Mouse (Mus musculus): ENCODE measurements around the gene Dus1l. TPM values are rescaled to one million over a fixed set of nuclear protein-coding genes. Genes with fewer than 3 reads are reported as not detected.
A peak's percentile ranks its signal among the peaks of the same experiment; 100 is the strongest.
"Not testable (repeated sequence)": the region's sequence is repeated elsewhere in the genome, so short reads cannot be mapped to it uniquely, and the experiment has no call there.

Gene Dus1l
- polyA plus RNA-seq, 1 experiment from 2014 or later, result 49.0 TPM

DNA sequence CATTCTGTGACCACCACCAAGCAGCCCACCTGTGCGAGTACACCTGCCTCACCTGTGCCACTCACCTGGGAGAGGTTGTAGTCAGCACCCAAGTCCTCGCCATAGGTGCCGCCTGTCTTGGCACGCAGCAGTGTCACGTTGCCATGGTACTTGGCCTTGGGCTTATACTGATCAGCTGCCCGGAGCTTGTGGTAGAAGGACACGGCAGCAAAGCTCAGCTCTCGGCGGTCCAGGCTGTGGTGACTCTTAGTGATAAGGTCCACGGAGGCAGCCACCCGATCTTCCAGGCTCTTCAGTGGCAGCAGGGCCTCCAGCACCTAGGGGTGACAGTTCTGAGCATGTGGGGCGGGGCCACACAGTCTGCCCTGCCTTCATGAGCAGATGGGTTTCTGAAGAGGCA lies 11.8 kb upstream of the Dus1l start:
- no peaks in the 10 kb centered on the region for H3K9me3 ChIP-seq
- H3K4me1 ChIP-seq (replicated peaks), result no peaks in the 10 kb centered on the region
- WGBS, result 94% methylated on average over 12 of the region's 12 CpGs
- no peaks in the 10 kb centered on the region for H3K27me3 ChIP-seq
- no peak for ATAC-seq (ENCODE audit: low read depth)
- no peak overlapping the region for H3K4me3 ChIP-seq
- peaks cover 79% of the 10 kb centered on the region for H3K36me3 ChIP-seq
- H3K27ac ChIP-seq (replicated peaks), result no peak overlapping the region
- H3K4me2 ChIP-seq, result no peak overlapping the region
- H3K9ac ChIP-seq, result no peak overlapping the region

DNA sequence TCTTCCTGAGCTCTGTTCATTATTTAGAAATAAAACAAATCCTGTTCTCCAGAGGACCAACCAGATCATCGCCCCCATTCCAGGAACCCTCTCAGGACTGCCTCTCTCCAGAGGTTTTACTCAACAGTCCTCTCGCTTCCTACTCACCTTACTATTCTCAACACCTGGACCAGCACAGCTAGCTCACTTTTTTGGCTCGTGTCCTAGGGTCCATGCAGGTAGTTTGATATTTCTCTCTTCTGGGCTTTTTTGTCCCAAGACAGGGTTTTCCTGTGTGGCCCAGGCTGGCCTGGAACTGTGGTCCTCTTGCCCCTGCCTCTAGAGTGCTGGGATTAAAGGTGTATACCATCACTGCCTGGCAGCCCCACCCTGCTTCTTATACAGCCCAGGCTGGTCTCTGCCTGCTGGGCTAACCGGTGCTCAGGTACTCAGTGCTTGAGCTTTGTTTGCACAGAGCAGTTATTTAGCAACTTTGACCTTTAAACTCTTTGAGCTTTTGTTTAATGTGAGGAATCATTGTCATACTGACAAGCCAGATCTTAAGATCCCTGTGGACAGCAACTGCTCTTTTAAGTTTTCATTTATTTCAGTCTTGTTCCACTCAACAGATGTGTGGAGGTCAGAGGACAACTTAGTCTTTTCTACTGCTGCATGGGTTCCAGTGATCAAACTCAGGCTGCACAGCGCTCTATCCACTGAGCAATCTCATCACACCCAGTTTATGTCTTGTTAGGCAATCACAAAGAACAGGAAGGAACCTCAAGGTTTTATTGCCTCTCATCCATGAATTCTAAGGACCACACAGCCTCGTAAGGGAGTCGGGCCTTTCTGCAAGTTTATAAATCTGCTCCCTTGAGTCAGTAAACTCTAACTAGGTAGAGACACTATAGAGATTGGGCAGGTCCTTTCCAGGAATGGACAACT lies 9.4 kb upstream of the Dus1l start:
- no peaks in the 10 kb centered on the region for H3K4me1 ChIP-seq (replicated peaks)
- H3K4me3 ChIP-seq, result no peak overlapping the region
- no peaks in the 10 kb centered on the region for H3K27me3 ChIP-seq
- H3K9ac ChIP-seq, result no peak overlapping the region
- no peak overlapping the region for H3K27ac ChIP-seq (replicated peaks)
- H3K9me3 ChIP-seq, result no peaks in the 10 kb centered on the region
- peaks cover 56% of the 10 kb centered on the region for H3K36me3 ChIP-seq
- no peak overlapping the region for H3K4me2 ChIP-seq
- no peak for ATAC-seq (ENCODE audit: low read depth)
- 65% methylated on average over 7 of the region's 7 CpGs for WGBS

DNA sequence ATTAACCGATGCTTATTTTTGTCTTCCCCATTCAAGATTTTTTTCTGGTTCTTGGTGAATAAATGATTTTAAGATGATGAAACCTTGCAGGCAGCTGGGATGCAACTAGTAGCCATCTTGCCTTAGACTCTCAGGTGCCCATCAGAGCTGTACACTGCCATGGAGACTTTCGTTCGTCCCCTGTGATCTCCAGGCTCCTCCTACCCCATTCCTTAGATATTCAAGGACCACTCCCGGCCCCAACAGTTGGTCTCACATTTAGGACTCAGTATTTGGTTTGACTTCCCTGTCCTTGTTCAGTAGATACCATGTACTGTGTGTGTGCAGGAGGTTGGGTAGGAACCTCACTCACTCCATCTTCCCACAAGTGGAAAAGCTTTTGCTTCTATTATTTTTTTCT lies 8.6 kb upstream of the Dus1l start:
- no peak overlapping the region for H3K4me2 ChIP-seq
- H3K4me3 ChIP-seq, result no peak overlapping the region
- H3K4me1 ChIP-seq (replicated peaks), result peaks cover 5% of the 10 kb centered on the region; the same call in 1 of the 2 replicates
- peaks cover 47% of the 10 kb centered on the region for H3K36me3 ChIP-seq
- 72% methylated on average over 4 of the region's 4 CpGs for whole genome bisulfite sequencing
- H3K27ac ChIP-seq (replicated peaks), result no peak overlapping the region
- no peaks in the 10 kb centered on the region for H3K27me3 ChIP-seq
- no peaks in the 10 kb centered on the region for H3K9me3 ChIP-seq
- H3K9ac ChIP-seq, result no peak overlapping the region
- ATAC-seq (ENCODE audit: low read depth), result no peak

DNA sequence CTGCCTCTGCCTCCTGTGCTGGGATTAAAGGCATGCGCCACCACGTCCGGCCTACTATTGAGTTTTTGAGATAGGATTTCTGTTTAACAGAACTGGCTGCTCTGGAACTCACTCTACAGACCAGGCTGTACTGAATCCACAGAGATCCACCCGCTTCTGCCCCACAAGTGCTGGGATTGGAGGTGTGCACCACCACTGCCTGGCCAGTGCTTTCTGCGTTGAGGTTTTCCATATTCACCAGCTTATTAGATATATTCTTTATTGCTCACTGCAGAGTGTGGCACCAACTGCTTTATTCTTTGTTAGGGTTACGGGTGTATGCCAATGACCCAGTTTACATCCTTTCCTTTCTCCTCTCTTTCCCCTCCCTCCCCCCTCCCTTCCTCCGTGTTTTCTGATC lies 8.1 kb upstream of the Dus1l start:
- Histone ChIP-seq H3K27me3 (no peaks in the 10 kb centered on the region), H3K4me3 (no peak overlapping the region), H3K27ac (replicated peaks) (no peak overlapping the region), H3K9ac (no peak overlapping the region), H3K36me3 (peaks cover 42% of the 10 kb centered on the region), H3K4me2 (no peak overlapping the region), H3K4me1 (replicated peaks) (peaks cover 6% of the 10 kb centered on the region; the same call in 1 of the 2 replicates), H3K9me3 (no peaks in the 10 kb centered on the region)
- WGBS, result 81% methylated on average over 7 of the region's 7 CpGs
- ATAC-seq (ENCODE audit: low read depth), result no peak

DNA sequence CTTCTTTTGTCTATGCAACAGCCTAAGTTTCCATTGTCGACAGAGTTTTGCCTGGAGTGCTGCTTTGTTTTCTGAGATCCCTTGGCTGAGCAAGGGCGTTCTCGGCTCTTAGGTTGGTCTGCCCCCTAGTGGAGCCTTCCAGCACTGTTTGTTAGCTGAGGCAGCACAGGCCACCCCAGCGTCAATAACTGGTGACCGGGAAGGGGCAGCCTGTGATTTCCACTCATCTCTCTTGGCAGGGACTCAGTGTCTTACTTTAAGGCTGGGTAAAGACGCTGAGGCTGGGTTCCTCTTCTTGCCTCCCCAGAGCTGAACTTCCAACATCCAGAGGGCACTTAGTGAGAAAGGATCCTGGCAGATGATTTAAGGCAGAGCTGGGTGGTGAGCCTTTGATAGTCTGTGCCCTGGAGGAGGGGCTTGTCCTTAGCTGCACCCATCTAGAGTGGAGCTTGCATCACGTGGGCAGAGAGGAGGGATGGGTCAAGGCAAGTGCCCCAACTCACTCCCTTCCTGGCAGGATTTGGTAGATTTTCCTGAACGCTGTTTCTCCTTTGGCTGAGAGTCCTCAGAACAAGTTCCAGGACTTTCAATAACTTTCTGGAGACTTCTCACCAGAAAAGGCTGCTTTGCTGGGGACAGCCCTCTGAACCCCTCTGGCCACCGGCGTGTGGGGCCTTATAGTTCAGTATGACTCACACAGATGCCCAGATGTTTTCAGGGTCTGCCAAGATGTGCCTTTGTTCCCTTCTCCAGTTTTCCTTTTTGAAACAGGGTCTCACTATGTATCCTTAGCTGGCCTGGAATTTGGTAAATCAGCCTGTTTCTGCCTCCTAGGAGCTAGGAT lies 4.1 kb upstream of the Dus1l start:
- H3K9me3 ChIP-seq, result no peaks in the 10 kb centered on the region
- H3K27ac ChIP-seq (replicated peaks), result no peak overlapping the region
- peaks cover 2% of the 10 kb centered on the region for H3K36me3 ChIP-seq
- H3K9ac ChIP-seq, result 0 out of 2 replicates have a peak overlapping the region, but pooled peaks have one; percentile 31
- ATAC-seq (ENCODE audit: low read depth), result peak; percentile 37; the same call in 1 of the 2 replicates
- 0 out of 2 replicates have a peak overlapping the region, but pooled peaks have one; percentile 13 for H3K4me2 ChIP-seq
- no peak overlapping the region for H3K4me3 ChIP-seq
- no peaks in the 10 kb centered on the region for H3K27me3 ChIP-seq
- peaks cover 18% of the 10 kb centered on the region for H3K4me1 ChIP-seq (replicated peaks)
- 12% methylated on average over 10 of the region's 10 CpGs for WGBS

DNA sequence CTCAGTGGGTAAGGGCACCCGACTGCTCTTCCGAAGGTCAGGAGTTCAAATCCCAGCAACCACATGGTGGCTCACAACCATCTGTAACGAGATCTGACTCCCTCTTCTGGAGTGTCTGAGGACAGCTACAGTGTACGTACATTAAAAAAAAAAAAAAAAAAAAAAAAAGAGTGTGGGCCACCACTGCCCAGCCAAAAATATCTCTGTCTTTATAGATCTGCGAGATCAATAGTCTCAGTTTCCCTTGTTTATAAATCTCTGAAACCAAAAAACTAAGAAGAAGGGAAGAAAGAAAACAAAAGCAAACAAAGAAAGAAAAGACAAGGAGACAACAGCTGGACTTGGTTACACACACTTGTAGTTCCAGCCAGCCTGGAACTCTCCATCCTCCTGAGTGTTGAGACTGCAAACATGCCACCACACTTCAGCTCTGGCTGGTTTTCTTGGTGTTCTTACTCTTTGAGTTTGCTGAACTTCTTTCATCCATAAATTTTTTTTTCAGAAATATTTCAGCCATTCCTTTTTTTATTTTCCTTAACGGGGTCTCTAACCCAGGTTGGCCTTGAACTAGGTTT lies 3.2 kb upstream of the Dus1l start:
- no peak overlapping the region for H3K4me3 ChIP-seq
- H3K9ac ChIP-seq, result no peak overlapping the region
- H3K4me1 ChIP-seq (replicated peaks), result peaks cover 27% of the 10 kb centered on the region
- H3K4me2 ChIP-seq, result 0 out of 2 replicates have a peak overlapping the region, but pooled peaks have one; percentile 13
- H3K36me3 ChIP-seq, result peaks cover 1% of the 10 kb centered on the region; the same call in 1 of the 2 replicates
- no peaks in the 10 kb centered on the region for H3K27me3 ChIP-seq
- ATAC-seq (ENCODE audit: low read depth), result no peak
- WGBS, result 71% methylated on average over 6 of the region's 6 CpGs
- no peak overlapping the region for H3K27ac ChIP-seq (replicated peaks)
- H3K9me3 ChIP-seq, result no peaks in the 10 kb centered on the region

DNA sequence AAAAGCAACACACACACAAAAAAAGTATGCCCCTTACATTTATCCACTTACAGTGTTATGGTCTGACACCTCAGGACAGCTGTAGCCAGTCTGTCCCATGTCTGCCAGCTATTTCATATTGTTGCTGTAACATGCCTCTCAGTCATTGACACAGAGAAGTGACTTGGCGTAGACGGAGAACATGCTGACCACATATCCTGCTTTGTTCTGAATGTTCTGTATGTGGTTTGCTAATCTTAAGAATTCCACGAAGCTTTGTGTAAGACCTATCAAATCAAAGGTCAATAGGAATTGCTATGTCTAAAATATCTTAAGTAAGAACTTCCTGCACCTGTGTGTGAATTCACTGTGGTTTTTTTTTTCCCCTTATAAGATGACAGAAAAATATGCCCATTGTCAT lies 2.0 kb upstream of the Dus1l start:
- no peak overlapping the region for H3K27ac ChIP-seq (replicated peaks)
- no peaks in the 10 kb centered on the region for H3K27me3 ChIP-seq
- WGBS, result 92% methylated on average over 3 of the region's 3 CpGs
- peaks cover 13% of the 10 kb centered on the region for H3K36me3 ChIP-seq
- no peaks in the 10 kb centered on the region for H3K9me3 ChIP-seq
- H3K4me2 ChIP-seq, result no peak overlapping the region
- H3K4me1 ChIP-seq (replicated peaks), result peaks cover 28% of the 10 kb centered on the region
- H3K9ac ChIP-seq, result no peak overlapping the region
- no peak for ATAC-seq (ENCODE audit: low read depth)
- H3K4me3 ChIP-seq, result no peak overlapping the region

DNA sequence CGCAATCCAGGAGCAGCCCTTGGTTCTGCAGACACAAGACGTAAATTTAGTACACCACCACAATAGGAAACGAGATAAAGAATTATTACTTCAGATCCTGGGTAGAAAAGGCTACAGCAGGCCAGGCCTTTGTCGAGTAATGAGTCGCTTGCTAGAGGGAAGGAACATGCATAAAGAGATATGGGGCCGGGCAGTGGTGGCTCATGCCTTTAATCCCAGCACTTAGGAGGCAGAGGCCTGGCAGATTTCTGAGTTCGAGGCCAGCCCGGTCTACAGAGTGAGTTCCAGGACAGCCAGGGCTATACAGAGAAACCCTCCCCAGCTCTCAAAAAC lies 377 bp upstream of the Dus1l start:
- WGBS, result 19% methylated on average over 8 of the region's 8 CpGs
- H3K27ac ChIP-seq (replicated peaks), result peak overlapping the region; percentile 88
- peak overlapping the region; percentile 99 for H3K4me2 ChIP-seq
- peaks cover 28% of the 10 kb centered on the region for H3K4me1 ChIP-seq (replicated peaks)
- peak overlapping the region; percentile 66 for H3K9ac ChIP-seq
- no peaks in the 10 kb centered on the region for H3K9me3 ChIP-seq
- H3K27me3 ChIP-seq, result no peaks in the 10 kb centered on the region
- H3K36me3 ChIP-seq, result peaks cover 29% of the 10 kb centered on the region
- peak overlapping the region; percentile 98 for H3K4me3 ChIP-seq
- ATAC-seq (ENCODE audit: low read depth), result peak; percentile 40

DNA sequence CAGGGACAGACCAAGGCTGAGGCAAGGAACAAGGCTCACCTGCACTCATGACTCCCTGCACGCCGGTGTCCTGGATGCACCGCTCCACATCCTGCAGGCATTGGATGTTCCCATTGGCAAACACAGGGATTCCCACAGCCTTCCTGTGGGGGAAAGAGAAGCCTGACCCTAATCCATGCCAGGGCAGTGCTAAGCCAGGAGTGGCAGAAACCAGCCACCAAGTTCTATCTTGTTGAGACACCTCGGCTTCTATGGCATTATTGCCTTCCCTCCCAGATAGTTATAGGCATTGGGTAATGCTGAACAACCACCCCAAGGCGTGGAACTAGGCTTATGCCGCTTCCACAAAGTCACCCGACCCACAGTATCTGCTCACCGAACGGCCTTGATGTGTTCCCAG lies 3.6 kb downstream of the Dus1l start:
- no peak overlapping the region for H3K4me3 ChIP-seq
- H3K9ac ChIP-seq, result no peak overlapping the region
- no peaks in the 10 kb centered on the region for H3K27me3 ChIP-seq
- WGBS, result 96% methylated on average over 9 of the region's 9 CpGs
- ATAC-seq (ENCODE audit: low read depth), result no peak
- H3K4me1 ChIP-seq (replicated peaks), result peaks cover 22% of the 10 kb centered on the region
- H3K36me3 ChIP-seq, result peaks cover 66% of the 10 kb centered on the region
- no peak overlapping the region for H3K27ac ChIP-seq (replicated peaks)
- no peaks in the 10 kb centered on the region for H3K9me3 ChIP-seq
- H3K4me2 ChIP-seq, result no peak overlapping the region

DNA sequence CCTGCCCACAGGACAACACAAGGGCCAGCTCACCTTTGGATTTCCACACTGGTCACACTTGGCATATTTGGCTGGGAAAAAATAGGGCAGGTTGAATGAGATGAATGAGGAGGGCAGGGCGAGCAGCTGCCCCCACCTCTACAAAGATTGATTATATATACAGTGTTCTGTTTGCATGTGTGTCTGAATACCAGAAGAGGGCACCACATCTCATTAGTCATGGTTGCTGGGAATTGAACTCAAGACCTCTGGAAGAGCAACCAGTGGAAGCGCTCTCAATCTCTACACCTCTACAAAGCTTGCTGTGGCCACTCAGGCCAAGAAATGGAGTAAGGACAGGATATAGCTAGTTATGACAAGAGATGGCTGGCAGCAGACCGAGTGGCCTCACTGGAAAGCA lies 6.4 kb downstream of the Dus1l start:
- no peaks in the 10 kb centered on the region for H3K27me3 ChIP-seq
- no peak overlapping the region for H3K27ac ChIP-seq (replicated peaks)
- WGBS, result 84% methylated on average over 3 of the region's 3 CpGs
- no peaks in the 10 kb centered on the region for H3K9me3 ChIP-seq
- ATAC-seq (ENCODE audit: low read depth), result no peak
- H3K4me1 ChIP-seq (replicated peaks), result peaks cover 18% of the 10 kb centered on the region
- no peak overlapping the region for H3K4me2 ChIP-seq
- H3K9ac ChIP-seq, result no peak overlapping the region
- H3K4me3 ChIP-seq, result no peak overlapping the region
- H3K36me3 ChIP-seq, result peaks cover 87% of the 10 kb centered on the region

DNA sequence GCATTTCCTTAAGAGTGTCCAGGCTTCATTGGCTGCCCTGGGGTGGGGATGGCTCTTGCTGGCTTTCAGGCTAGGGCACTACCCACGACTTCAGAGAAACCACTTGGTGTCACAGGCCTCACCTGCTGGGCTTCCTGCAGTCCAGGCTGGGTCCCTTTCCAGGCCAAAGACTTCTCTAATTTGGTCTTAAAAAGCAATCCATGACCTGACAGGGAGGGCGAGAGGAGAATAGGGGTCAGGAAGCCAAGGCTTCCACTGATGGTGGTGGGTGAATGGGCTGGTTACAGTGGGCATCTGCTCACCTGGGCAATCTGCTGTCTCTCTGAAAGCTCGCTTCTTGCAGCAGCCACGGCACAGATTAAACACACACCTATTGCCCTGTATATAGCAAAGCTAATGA lies 6.8 kb downstream of the Dus1l start:
- no peak overlapping the region for H3K4me2 ChIP-seq
- no peak overlapping the region for H3K27ac ChIP-seq (replicated peaks)
- WGBS, result 87% methylated on average over 4 of the region's 4 CpGs
- H3K9me3 ChIP-seq, result no peaks in the 10 kb centered on the region
- no peak overlapping the region for H3K4me3 ChIP-seq
- no peak overlapping the region for H3K9ac ChIP-seq
- ATAC-seq (ENCODE audit: low read depth), result no peak
- no peaks in the 10 kb centered on the region for H3K27me3 ChIP-seq
- peaks cover 86% of the 10 kb centered on the region for H3K36me3 ChIP-seq
- peaks cover 16% of the 10 kb centered on the region for H3K4me1 ChIP-seq (replicated peaks)

DNA sequence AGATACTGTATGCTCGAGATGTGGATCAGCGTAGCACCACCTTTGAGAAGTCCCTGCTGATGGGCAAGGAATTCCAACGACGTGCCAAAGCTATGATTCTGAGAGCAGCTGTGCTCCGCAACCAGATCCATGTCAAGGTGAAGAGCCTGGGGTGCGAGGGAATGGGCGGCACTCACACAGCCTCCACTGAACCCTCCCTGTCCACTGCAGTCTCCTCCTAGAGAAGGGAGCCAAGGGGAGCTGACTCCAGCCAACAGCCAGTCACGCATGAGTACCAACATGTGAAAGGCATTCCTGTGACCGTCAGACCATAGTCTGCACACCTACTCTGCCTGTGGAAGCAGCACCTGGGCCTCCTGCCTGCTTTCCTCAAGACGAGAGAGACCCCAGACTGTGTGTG lies 7.7 kb downstream of the Dus1l start:
- not testable (repeated sequence) for H3K4me3 ChIP-seq; H3K27me3 ChIP-seq; H3K9me3 ChIP-seq; H3K4me2 ChIP-seq; ATAC-seq (ENCODE audit: low read depth); H3K9ac ChIP-seq; H3K27ac ChIP-seq (replicated peaks)
- H3K36me3 ChIP-seq, result peaks cover 77% of the 10 kb centered on the region
- H3K4me1 ChIP-seq (replicated peaks), result peaks cover 17% of the 10 kb centered on the region
- WGBS, result 90% methylated on average over 10 of the region's 10 CpGs

All from neural tube, embryonic 13.5 days (tissue).